Mouse (Mus musculus) embryo, embryonic 11 days (tissue): ENCODE measurements around the gene Pfkl.
"Not testable (repeated sequence)": the region's sequence is repeated elsewhere in the genome, so short reads cannot be mapped to it uniquely, and the experiment has no call there.

Source experiments
- DNase-seq: peaks from one replicate; pipeline ENCODE4 v3.0.0-alpha.2; 2015

Pfkl gene

DNA sequence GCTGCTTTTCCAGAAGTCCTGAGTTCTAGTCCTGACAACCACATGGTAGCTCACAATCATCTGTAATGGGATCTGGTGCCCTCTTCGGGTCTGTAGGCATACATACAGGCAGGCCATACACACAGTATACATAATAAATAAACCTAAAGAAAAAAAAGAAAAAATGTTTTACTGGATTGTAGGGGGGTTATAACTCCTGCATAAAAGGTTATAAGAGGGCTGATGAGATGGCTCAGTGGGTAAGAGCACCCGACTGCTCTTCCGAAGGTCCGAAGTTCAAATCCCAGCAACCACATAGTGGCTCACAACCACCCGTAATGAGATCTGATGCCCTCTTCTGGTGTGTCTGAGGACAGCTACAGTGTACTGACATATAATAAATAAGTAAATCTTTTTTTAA lies 1.2 kb upstream of the Pfkl start:
- DNase-seq: not testable (repeated sequence)

DNA sequence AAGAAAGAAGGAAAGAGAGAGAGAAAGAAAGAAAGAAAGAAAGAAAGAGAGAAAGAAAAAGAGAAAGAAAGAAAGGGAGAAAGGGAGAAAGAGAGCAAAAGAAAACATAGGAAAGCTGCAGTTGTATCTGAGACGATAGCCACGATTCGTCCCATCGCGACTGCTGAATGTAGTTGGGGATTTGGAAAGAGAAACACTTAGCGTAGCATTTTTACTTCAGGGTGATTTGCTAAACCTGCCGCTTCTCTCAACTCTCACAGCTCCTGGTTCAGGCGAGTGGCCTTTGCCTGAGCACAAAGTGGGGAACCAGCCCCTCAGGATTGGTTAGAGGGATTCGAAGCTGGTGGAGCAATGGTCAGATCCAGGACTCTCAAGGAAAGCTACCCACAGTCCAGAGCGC lies 452 bp upstream of the Pfkl start:
- no peak for DNase-seq

DNA sequence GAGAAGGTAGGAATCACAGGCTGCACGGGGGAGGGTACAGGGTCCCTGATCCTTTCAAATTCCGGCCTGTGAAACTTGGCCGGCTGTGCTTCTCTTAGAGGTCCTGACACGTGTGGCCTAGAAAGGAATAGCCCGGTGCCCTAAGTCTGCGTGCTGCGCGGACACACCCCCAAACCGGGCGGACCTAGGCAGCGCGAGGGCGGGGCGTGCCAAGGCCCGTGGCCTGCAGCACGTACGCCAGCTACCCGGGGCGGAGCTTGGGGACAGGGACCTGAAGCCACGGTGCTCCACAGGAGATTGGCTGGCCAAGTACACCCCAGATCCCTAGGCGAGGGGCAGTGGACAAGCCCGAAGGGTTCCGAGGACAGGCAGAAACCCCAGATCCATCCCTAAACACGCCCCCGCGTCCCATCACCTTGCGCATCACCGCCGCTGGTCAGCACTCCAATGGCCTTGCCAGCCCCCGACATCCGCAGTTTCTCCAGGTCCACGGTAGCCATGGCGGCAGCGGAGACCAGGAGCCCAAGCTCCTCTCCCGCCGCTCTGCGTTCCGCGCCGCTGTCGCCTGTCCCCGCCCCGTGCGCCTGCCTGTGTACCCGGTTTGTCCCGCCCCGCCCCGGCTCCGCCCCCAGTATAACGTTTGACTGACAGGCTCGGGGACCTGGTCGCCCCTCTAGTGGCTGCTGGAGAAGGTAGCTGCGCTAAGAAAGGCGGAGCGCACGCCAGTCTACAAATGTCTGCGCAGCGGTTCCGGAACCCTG lies 519 bp downstream of the Pfkl start:
- DNase-seq: peak; percentile 96

DNA sequence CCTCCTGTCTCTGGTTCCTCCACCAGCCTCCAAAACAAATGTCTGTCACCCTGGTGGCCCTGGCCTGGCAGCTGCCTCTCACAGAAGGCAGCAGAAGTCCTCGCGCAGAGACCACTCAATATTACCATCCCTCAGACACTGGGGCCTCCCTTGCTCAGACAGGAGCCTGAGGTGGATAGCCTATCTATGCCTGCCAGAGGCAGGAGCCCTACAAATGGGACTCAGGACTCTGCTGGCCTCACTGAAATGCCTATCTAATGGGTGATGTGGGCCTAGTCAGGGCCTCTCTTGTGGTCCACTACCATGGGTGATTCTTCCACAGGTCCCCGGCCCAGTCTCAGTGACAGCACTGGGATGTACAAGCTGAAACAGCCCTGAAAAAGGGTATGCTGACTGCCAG lies 1.7 kb downstream of the Pfkl start:
- DNase-seq: no peak

DNA sequence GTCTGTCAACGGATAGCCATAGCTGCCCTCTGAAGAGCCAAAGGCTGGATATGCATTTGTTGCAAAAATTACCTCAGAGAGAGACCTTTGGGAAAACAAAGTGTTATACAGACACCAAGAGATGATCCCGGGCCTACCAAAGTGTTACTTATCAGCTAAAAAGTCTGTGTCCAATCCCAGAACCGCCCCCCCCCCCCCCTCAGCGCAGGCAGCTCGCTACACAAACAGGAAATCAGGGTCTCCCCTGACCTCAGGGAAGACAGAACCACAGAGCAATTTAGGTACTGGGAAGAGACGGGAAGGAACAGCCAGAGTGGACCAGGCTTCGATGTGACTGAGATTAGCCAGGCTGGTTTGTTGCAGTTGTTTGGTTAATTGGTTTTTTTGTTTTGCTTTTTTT lies 2.7 kb downstream of the Pfkl start:
- DNase-seq: no peak

DNA sequence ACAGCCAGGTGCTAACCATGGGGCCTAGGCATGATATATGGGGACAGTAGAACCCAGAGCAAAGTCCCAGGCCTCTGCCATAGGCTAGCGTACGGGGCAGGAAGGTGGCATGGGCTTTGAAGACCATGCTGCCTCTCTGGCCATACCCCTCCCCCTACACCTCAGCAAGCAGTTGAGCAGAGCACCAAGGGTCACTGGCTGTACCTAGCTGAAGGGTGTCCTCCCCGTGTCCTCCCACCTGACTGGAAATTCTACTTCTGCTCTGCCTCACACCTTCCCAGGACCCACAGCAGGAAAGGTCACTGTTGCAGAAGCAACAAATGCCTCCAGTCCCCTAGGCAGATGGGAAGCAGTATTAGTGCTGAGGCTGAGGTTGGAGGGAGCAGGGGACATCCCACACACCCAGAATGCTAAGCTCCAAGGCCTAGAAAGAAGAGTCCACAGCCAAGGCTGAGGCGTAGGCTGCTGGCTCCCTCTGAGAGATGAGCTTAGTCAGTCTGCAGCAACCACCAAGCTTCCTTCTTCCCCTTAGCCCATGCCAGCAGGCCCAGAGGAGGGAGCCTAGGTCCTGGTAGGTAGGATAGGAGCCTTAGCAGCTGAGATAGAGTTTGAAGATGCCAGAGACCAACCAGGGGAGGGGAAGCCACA lies 4.0 kb downstream of the Pfkl start:
- no peak for DNase-seq

DNA sequence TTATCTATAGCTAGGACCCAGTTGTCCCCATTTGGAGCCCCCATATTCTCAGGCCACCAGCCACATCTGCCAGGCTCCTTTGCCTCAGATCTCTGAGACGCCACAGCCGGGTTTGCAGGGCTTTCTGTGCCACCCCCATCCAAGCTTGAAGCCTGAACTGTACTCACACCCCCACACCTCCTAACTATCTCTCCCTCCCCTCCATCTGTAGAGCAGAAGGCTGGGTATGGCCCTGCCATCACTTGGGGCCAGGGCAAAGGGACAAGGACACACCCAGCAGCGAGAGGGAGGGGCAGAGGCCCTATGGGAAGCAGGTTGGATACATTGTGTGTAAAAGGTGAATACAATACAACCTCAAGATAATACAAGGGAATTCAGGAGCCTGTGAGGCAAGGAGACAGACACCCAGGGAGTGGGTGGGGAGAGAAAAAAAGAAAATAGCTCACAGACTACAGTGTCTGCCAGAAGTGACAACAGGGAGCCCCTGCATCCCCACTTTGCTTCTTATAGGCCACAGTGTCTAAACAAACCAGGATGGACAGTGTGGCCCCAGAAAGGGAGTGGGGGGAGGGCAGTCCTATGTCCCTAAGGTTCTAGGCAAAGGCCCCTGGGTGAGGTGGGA lies 5.3 kb downstream of the Pfkl start:
- DNase-seq: no peak

DNA sequence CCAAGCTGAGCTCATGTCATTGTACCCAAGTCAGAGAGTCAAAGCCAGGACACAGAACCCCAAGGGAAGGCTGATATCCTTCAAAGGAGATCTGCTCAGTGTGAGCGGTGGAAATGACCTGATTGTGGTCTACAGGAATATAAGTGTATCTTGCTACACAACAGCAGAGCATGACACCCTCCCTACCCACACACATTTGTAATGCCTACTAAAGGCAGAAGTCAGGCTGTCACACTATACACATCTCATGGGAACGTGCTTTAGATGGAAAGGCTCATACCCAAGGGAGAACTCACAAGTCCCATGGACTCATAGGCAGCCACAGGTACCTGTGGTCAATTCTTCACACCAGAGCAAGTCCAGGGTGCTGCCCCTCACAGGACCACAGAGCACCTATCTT lies 7.6 kb downstream of the Pfkl start:
- no peak for DNase-seq

DNA sequence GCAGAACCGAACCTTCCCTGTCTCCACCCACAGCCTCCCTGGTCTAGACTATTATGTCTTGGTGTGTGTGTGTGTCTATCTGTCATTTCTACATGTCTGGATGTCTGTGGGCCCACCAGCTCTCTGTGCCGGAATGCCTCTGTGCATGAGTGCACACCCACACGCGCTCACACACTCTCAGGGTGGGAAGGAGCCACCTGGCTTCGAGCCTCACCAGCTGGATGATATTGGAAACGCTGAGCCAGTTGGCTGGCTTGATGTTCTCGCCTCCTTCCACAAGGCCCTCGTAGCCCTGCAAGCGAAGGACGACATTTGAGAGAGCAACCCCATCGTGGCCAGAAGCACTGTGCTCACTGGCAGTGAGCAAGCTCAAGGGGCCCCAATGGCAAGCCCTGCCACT lies 8.1 kb downstream of the Pfkl start:
- no peak for DNase-seq

DNA sequence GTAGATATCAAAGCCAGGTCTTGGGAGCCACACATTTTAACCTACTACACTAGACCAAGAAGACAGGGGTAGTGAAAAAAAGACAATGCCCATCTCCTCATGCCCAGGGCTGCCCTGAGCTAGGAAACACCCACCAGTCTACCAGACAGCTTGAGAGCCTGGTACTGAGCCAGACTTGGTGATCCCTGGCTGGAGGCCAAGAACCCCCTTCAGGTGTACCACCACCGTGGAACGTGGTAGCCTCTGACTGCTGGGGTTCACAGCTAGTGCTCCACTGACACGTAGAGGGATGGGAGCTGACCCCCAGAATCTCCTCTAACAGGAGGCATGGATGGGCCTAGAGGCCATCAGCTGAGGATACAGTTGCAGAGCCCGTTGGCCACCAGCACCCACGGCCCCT lies 9.7 kb downstream of the Pfkl start:
- DNase-seq: no peak

DNA sequence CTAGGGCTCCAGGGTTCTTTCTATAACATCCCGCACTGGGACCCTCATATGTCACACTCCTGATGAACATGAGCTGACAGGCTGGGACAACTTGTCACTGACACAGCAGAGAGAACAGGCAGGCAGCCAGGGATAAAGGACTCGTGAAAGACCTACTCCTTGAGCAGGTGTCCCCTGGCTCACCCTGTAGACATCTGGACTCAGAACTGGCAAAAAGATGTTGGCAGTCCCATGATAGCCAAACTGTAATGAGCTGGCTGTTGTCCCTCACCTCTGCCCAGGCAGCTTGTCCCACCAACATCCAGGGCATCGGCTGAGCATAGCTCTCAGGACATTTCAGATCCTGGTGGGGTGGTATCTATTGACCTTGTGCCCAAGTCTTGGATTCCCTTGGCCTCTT lies 14.2 kb downstream of the Pfkl start:
- no peak for DNase-seq

DNA sequence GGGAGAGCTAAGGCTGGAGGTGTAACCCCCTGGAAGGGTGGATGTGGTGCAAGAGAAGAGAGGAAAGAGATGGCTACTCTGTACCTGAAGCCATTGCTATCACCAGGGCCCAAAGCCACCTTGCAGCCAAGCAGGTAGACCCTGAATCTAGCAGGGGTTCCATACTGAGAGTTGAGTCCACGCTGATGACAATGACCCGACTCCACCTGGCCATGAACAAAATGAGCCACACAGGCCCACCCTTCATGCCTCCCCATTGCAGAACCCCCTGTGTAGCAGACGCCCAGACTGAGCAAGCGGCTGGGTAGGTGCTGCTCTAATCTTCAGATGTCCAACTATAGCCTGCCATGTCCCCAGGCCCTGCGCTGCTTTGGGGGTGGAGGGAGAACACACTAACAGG lies 24.1 kb downstream of the Pfkl start:
- DNase-seq: no peak

DNA sequence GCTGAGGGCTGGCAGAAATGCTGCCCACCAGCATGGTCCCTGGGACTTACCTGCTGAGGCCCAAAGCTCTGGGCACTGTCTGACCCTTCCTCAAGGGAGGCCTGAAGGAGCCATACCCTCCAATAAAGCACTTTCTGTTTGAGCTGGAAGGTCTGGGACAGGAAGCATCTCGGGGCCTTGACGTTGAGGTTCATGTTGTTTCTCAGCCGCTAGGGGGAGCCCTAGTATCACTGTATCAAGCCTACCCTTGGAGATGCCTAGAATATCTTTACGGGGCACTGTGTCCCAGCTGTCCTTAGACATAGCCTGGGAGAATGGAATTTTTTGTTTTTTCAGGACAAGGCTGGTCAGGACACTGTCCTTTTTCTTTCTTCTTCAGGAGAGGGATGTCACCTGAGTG lies 25.2 kb downstream of the Pfkl start:
- DNase-seq: peak; percentile 87

DNA sequence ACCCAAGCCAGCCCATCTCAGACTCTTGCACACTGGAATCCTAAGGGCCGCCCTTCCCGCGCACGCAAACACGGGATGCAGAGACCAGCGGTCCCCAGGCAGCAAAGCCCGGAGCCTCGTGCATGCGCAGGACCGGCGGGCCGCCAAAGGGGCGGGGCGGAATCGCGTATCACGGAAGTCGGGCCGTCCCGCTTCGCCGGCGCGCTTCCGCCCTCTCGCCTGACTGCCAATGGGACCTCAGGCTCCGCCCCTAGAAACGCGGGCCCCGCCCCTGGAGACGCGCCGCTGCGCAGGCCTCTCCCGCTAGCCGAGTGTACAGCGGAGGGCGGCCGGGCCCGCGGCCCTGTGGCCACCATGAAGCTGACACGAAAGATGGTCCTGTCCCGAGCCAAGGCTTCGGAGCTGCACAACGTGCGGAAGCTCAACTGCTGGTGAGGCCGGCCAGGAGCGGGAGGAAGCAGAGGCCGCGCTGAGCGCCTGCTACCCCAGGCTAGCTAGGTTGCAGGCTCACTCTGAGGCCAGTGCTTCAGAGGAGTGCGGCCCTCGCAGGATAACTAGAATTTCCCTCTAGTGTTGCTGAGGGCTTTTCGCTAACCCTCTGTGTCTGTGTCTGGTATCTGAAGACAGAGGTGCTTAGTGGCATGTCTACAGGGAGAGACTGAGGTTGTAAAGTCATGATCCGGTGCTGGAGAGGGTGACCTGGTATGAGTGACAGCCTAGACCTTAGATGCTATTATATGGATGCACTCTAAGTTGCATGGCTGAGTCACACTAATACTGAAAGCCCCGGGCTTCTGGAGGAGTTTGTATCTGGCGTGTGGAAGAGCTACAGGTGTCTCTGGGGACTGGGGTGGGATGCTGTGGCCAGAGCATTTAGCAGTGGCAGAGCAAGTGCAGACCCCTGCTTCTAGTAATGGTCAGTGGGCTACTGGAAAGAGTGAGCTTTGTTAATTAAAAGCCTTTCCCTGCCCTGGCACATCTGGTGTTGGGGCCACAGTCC lies 31.2 kb downstream of the Pfkl start, which contains the start of gene 1810043G02Rik:
1810043G02Rik (plus strand) TSS at position 174 of the 1,000 bp plus-strand sequence.
- DNase-seq: peak; percentile 99

DNA sequence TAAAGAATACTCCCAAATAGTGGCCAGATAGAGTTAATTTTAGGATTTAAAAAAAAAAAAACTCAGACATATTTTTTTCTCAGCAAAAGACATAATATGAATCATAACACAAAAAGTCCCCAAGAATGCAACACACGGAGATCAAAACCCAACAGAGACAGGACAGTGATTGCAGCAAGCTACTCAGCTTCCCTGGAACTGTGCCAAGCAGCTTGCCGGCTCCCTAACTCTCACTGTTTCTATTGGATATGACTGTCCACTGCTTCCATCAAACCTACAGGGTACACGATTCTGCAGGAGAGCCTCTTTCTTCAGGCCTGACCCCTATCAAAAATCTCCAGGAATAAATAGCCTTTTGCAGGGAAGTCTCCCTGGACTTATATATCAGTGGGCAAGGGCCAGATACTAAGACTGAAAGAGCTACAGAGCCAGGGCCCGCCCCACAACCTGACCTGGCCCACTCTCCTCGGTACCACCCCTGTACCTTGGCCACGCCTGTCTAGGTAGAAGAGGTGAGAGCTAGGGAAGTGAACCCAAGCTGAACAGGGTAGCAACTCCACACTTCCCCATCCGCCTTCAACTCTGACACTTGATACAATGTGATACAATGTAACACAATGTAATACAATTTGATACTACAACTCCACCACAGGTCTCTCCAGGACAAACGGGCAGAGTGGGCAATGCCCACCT lies 33.3 kb downstream of the Pfkl start:
- no peak for DNase-seq

DNA sequence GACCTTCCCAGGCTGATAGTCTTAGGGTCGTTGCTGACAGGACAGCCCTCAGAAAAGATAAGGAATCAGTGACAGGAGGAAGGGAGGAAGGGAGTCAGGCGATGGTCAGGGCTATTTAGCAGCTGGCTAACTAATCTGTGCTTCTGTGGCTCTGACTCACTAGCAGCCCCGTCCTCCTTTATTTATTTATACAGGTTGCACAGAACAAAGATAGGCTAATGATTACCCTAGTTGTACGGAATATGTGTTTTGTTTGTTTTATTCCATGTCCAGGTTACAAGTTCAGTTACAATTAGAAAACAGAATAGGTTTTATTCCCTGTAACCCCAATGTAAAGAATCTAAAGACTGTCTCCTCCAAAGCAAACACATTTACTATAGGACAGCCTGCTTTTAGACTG lies 34.2 kb downstream of the Pfkl start:
- no peak for DNase-seq

DNA sequence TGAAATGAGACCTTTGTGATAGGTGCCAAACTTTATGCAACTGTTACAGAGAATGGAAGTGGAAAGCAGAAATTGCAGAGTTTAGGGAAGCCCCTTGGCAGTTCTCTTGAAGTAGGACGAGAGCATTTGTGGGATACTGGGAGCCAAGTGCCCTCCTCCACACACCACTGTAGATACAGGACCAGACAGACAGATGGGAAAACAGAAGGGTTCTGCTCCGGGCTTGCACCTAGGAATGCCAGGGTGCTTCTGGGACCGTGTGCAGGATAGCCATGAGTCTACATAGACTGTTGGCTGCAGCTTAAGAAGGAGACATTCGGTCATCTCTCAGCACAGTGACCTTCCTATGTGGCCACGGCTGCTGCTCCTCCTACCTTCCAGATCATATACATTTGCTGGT lies 35.1 kb downstream of the Pfkl start:
- no peak for DNase-seq

DNA sequence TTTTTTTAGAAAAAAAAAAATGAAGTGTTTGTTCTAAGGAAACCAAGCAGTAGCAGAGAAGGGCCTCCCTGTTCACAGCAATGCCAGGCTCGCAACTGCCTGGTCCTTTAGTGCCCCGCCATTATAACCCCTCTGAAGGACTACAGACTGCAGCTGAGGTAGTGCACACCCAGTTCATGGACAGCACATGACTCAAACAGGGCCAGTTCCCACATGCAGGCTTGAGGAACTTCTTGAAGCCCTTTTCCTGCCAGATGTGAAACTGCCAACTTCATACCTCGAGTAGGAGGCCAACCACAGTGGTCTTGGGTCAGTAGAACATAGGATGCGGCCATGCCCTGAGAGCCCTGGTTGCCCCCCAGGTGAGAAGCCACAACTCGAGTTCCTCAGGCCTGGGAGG lies 35.6 kb downstream of the Pfkl start:
- DNase-seq: no peak

DNA sequence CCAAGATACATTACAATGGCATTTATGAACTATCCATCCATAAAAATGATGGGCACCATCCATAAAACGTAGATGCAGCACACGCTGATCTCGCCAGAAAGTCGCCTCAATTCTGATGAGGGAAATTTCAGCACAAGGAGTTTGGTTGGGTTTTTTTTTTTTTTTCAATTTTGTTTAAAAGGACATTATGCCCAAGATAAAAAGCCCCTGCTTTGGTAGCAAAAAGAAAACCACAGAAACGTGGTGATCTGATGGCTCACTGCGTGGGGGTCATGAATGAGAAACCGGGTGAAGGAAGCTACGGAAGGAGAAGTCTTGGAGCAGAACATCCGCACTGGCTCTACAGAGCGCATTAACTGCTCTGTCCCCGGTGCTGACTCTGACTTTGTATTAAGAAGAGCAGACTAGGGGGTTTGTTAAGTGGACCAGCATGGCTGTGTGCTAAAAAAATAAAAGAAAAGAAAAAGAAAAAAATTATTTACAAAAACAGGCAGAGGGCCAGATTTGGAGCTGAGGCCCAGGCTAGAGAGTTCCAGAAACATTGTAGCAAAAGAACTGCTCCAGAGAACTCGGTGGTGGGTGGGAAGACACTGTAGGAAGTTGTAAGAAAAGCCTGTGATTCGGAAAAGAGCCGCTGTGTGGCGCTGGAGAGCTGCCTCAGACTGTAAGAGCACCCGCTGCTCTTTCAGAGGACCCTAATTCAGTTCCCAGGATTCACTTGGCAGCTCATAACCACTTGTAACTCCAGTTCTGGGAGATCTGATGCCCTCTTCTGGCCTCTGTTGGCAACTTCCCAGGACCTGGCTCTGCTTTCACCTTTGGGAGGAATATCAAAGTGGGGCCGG lies 38.0 kb downstream of the Pfkl start:
- peak; percentile 39 for DNase-seq

DNA sequence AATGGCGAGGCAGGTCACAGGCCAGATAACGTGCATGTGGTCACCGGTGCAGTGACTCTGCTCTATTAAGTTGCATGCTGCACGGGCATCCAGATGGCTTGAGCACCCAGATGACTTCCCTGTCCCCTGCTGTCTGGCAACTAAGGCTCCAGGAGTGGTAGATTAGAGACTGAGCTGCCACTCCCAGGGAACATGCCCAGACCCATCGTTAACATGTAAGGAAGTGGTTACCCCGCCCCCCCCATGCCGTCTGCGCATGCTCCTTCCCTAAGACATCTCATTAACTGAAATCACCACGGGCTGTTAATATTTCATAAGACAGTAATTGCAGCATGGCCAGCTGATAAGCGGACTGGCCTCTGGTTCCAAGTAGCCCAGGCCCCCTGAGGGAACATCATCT lies 38.7 kb downstream of the Pfkl start:
- DNase-seq: no peak

DNA sequence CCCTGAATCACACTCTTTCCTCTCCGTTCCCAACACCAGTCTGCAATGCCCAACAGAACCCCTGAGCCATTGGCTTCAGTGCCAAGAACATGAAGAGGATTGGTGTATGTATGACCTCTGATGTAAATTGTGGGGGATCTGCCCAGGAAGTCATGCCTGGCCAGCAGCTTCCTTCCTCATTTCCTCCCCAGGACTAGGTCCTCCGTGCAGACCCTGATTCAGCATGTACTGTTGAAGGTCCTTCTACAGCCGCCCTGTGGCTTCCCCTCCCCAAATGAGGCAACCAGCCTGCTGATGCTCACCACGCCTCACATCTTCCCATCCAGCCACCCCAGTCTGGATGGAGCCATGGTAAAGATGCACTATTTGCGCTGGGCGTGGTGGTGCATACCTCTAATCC lies 39.4 kb downstream of the Pfkl start, which contains the start of gene Trpm2:
Trpm2 (minus strand) TSS at position 83 of the 400 bp plus-strand sequence.
- DNase-seq: no peak
